Comparison of ENCODE assay signal across 28 mouse cellular contexts in genomic region chr5:8953660-8954059, GRCm38 (mm10). TPM values are rescaled to one million over a fixed set of nuclear protein-coding genes. Genes with fewer than 3 reads are reported as not detected.
DNase-seq lines count a peak whose midpoint lies in the region; ATAC-seq and TF ChIP-seq lines count a peak whose summit lies in the region.
"Had no signal": no experiment of that assay in that cellular context is flagged by ENCODE, and none has a peak within 500 bp of the region (broad histone marks: within the 10 kb centered on the region; RNA-seq: fewer than 3 reads in every experiment).

No protein-coding gene starts in this region.

- peak; percentile 90 for ATAC-seq in granulocyte monocyte progenitor cell, adult 5-6 weeks (replicated peaks; ENCODE audit: poor library complexity, severe bottlenecking)
- peak; percentile 66 for ATAC-seq in megakaryocyte, adult 5-6 weeks (ENCODE audit: poor library complexity, severe bottlenecking)
- no peak for ATAC-seq in hindbrain, postnatal 0 days
- ATAC-seq: activated CD4-positive, CD25-positive, alpha-beta regulatory T cell, adult 4 months; CD4-positive, CD25-positive, alpha-beta regulatory T cell, adult 4 months; forebrain, embryonic 14.5 days; forebrain, embryonic 16.5 days; Patski had no signal

- H3K9ac ChIP-seq in hindbrain, postnatal 0 days (replicated peaks; ENCODE audit: low read length), result no peak overlapping the region
- H3K9ac ChIP-seq: embryonic facial prominence, embryonic 13.5 days; embryonic facial prominence, embryonic 15.5 days; forebrain, embryonic 12.5 days had no signal

- H3K27me3 ChIP-seq in hindbrain, postnatal 0 days (ENCODE audit: insufficient read depth, low read length), result no peaks in the 10 kb centered on the region
- H3K27me3 ChIP-seq: CH12.LX; embryonic facial prominence, embryonic 13.5 days; embryonic facial prominence, embryonic 15.5 days; forebrain, embryonic 12.5 days had no signal

- TF ChIP-seq POLR2A in bone marrow macrophage, adult 2 months (IDR thresholded peaks at IDR 0.05; ENCODE audit: borderline replicate concordance, low read depth, low read length), result no peak

- 91% methylated on average over 2 of the region's 2 CpGs for WGBS in hindbrain, postnatal 0 days

- no peak overlapping the region for H3K4me3 ChIP-seq in bone marrow macrophage, adult 2 months (ENCODE audit: insufficient read depth, low read length)
- no peak overlapping the region for H3K4me3 ChIP-seq in hindbrain, postnatal 0 days (ENCODE audit: low read length)
- H3K4me3 ChIP-seq: embryonic facial prominence, embryonic 13.5 days; embryonic facial prominence, embryonic 15.5 days; erythroblast, embryonic 14.5 days; forebrain, embryonic 10.5 days; forebrain, embryonic 12.5 days had no signal

- no peaks in the 10 kb centered on the region for H3K36me3 ChIP-seq in hindbrain, postnatal 0 days (ENCODE audit: insufficient read depth, low read length)
- H3K36me3 ChIP-seq: embryonic facial prominence, embryonic 13.5 days; embryonic facial prominence, embryonic 15.5 days; forebrain, embryonic 10.5 days; forebrain, embryonic 12.5 days; G1E had no signal

- H3K4me2 ChIP-seq in hindbrain, postnatal 0 days (ENCODE audit: low read depth, low read length), result no peak overlapping the region
- H3K4me2 ChIP-seq: embryonic facial prominence, embryonic 13.5 days; embryonic facial prominence, embryonic 15.5 days; forebrain, embryonic 12.5 days had no signal

- peak overlapping the region; percentile 32 for H3K27ac ChIP-seq in bone marrow macrophage, adult 2 months (ENCODE audit: insufficient read depth, low read depth, low read length)
- no peak overlapping the region for H3K27ac ChIP-seq in hindbrain, postnatal 0 days
- H3K27ac ChIP-seq: embryonic facial prominence, embryonic 13.5 days; embryonic facial prominence, embryonic 15.5 days; forebrain, embryonic 10.5 days; forebrain, embryonic 12.5 days had no signal

- peaks cover 7% of the 10 kb centered on the region for H3K4me1 ChIP-seq in bone marrow macrophage, adult 2 months (ENCODE audit: control insufficient read depth, insufficient read depth, low read length)
- H3K4me1 ChIP-seq in hindbrain, postnatal 0 days (ENCODE audit: insufficient read depth, low read length), result no peaks in the 10 kb centered on the region
- H3K4me1 ChIP-seq: embryonic facial prominence, embryonic 13.5 days; embryonic facial prominence, embryonic 15.5 days; forebrain, embryonic 10.5 days; forebrain, embryonic 12.5 days had no signal

- DNase-seq in cerebellum, postnatal 14 days, result no peak
- DNase-seq in hindbrain, postnatal 0 days (ENCODE audit: low spot score), result no peak
- DNase-seq in left cerebral cortex, adult 9 months (ENCODE audit: low spot score in 2 of 2), result no peak
- no peak for DNase-seq in cerebellum, adult 9-11 months
- DNase-seq: adrenal gland, adult 8-10 months; adrenal gland, postnatal 14 days; adrenal gland, postnatal 36 days; B cell, adult 2 months; cerebellum, adult 11 months; cerebellum, adult 18-20 months; cerebellum, adult 9-10 months; cerebellum, postnatal 25 days; embryo, embryonic 11 days had no signal

- TF ChIP-seq CTCF in bone marrow macrophage, adult 2 months (IDR thresholded peaks at IDR 0.05; ENCODE audit: low read depth, low read length), result no peak
- TF ChIP-seq CTCF in hindbrain, postnatal 0 days (IDR thresholded peaks at IDR 0.05; ENCODE audit: low read depth), result no peak

- no peaks in the 10 kb centered on the region for H3K9me3 ChIP-seq in hindbrain, postnatal 0 days (ENCODE audit: low read length)
- H3K9me3 ChIP-seq: embryonic facial prominence, embryonic 13.5 days; embryonic facial prominence, embryonic 15.5 days; forebrain, embryonic 10.5 days; forebrain, embryonic 12.5 days; G1E had no signal

RNA-seq across cellular contexts. Expression of gene Crot, which starts 43.5 kb away (rescaled TPM):
- 30.7 and 32.0 TPM in 2 replicates for polyA plus RNA-seq in bone marrow macrophage, adult 2 months (2012; ENCODE audit: insufficient read depth, insufficient read length, missing spikeins)
- 20.0 and 25.7 TPM in 2 replicates for total RNA-seq in granulocyte monocyte progenitor cell, adult 5-6 weeks (2014; fragmentation: Nextera tagmentation)
- 45.0 and 51.7 TPM in 2 replicates for total RNA-seq in granulocyte monocyte progenitor cell, adult 5-6 weeks (2017)
- 35.4 and 37.9 TPM in 2 replicates for total RNA-seq in megakaryocyte, adult 5-6 weeks (2015)
- total RNA-seq in megakaryocyte, adult 5-6 weeks (2017), result 48.1 and 50.4 TPM in 2 replicates
- 18.3 and 20.7 TPM in 2 replicates for total RNA-seq in hindbrain, postnatal 0 days (2014; rRNA removed)
- polyA plus RNA-seq in hindbrain, postnatal 0 days (2015; fragmentation: Nextera tagmentation; extraction: Ambion mirVana), result 26.0 and 30.3 TPM in 2 replicates
